Mouse (Mus musculus): ENCODE measurements around the gene Gm10282.

The Gm10282 gene

DNA sequence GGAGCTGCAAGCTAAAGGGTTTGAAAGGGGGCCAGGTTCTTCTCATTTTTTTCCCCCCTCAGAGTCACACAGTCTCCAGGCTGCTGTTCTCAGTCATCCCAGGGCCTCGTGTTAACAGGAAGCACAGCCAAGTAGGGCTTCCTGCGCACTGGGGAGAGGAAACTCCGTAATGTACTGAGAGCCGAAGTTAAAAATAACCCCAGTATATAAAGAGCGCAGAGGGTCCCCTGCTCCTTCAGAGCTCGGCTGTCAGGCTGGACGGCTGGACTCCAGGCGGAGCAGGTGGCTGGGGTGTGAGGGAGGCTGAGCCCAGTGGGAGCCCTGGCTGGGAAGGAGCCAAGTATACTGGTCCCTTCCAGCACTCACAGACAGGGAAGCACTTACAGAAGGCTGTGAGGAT, 9.4 kb downstream of the Gm10282 start:
- DNase-seq = peak; percentile 90

DNA sequence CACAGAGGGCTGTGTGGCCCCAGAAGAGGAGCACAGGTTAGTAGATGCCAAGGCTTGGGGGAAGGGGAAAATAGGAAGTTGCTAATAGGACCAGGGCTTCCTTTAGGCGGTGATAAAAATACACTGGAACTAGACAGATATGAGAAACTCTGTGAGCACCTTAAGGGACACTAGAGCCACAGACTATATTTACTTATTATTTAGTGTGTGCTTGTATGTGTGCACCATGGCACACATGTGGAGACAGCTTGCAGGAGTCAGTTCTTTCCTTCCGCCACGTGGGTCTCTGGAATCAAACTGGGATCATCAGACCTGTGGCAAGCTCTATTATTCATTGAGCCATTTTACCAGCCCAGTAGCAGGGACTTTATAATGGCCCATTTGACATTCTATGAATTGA, 9.9 kb downstream of the Gm10282 start:
- no peak for DNase-seq

DNA sequence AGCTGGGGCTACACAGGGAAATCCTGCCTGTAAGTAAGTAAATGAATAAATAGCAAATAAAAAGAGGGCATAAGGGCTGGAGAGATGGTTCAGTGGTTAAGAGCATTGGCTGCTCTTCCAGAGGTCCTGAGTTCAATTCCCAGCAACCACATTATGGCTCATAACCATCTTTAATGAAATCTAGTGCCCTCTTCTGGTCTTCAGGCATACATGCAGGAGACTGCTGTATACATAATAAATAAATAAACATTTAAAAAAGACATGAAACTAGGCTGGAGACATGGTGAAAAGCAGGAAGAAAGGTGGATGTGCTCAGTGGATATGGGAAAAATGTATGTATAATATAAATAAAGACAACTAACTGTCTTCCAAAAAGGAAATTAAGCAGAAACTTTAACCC, 11.8 kb downstream of the Gm10282 start:
- DNase-seq = no peak

DNA sequence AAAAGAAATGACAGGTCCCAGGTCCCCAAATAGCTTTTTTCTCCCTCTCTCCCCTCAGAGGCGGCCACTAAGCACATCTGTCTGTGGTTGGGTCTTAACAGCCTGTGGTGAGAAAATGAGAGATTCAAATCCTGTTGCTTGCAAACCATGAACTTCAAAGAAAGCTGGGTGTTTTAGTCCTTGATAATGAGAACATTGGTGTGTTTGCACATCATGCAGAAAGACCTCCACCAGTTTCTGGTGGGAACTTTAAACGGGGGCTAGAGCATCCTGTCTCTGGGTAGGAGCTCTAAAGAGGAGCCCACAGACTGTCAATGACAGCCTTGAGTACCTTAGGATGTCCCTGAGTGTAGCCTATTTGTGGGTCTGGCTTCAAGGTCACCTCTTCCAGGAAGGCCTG, 14.0 kb downstream of the Gm10282 start:
- no peak for DNase-seq

DNA sequence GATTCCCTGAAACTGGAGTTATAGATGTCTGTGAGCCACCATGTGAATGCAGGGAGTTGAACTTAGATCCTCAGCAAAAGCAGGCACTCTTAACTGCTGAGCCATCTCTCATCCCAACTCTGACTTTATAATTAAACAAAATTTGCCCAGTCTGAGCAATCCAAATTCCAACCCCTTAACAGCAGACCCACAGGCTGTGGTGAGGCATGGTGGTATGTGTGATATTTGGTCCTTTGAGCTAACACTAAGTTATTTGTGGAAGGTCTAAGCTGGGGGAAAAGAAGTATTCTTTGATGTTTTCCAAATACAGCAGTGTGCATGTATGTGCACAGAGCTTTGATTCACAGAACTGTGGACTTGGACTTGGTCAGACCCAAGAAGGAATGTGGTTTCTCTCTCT, 16.0 kb downstream of the Gm10282 start:
- no peak for DNase-seq

DNA sequence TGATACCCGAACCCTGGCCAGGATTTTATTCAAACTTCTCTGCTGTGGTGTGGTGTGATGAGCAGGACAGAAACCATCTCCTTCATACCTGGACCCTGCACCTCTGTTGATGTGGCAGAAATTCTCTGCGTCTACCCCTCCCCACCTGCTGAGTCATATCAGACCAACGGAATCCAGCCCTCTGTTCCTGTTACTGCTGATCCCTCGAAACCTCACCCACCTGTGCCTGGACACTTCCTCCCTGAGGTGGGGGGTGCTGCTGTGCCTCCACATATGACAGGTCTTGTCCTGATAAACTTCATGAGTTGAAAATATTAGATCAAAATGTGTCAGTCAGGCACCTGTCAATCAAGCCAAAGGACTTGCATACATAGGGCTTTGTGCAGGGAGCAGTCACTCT, 19.8 kb downstream of the Gm10282 start:
- DNase-seq = no peak

DNA sequence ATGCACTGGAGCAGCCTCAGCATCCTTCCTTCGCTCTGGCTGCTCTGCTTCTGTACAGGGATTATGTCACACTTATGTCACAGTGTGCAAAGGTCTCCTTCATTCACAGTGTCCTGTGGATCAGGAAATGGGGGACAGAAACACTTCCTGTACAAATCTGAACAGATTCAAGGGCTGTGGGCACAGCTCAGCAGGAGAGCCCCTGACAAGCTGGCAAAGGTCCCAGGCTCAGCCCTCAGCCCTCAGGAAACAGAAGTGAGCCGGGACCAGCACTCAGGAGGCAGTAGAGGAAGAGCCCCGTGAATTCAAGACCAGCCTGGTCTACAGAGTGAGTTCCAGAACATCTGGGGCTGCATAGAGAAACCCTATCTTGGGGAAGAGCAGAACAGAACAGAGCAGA, 23.4 kb downstream of the Gm10282 start:
- peak; percentile 83 for DNase-seq

DNA sequence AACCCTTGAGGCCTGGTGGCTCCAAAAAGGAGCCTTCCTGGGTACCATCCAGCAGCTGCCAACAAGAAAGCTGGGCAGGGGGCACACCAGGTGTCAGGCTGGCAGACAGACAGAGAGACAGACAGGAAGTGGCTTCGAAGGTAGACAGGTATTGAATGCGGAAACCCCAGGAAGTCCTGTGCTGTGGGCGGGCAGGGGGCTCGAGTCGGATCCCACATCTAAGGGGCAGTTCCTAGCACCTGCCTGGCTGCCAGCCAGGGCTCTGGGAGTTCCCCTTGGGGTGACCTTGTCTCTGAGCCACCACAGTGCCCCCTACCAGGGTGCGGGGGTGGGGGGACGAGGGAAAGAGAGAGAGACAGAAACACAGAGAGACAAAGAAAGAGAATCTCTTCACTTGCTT, 25.9 kb downstream of the Gm10282 start:
- DNase-seq = no peak

DNA sequence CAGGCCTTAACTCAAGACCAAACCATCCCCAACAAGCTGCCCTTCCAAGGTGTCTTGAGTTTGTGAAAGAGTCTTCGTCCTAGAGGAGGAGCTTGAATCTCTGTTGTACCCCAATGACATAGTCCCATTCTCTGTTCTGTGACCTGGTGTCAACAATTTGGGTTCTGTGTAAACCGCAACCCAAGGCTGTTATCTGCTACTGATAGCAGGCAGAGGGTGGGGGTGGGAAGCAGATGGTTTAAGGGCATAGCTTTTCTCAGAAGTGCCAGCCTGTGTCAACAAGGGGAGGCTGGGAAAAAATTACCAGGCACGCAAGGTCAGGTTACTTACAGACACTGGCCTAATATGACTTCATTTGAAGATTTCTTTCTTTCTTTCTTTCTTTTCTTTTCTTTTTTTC, 27.8 kb downstream of the Gm10282 start:
- DNase-seq = no peak

DNA sequence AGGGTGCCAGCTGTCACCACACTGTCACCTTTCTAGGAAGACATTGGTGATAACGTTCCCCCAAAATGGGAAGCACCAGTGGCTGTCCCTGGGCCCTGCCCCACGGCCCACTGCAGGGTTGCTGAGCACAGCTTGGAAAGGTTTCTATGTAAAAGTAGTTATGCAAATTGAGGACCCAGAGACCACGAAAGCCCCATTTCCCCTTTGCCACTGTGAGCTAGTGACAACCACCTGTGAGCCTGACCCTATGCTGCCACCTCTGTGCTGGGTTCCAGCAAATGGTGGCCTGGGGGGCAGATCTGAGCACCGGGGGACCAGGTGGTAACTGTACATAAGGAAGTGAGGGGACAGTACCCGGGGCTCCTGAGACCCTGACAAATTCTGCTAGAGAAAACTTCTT, 31.3 kb downstream of the Gm10282 start:
- no peak for DNase-seq

DNA sequence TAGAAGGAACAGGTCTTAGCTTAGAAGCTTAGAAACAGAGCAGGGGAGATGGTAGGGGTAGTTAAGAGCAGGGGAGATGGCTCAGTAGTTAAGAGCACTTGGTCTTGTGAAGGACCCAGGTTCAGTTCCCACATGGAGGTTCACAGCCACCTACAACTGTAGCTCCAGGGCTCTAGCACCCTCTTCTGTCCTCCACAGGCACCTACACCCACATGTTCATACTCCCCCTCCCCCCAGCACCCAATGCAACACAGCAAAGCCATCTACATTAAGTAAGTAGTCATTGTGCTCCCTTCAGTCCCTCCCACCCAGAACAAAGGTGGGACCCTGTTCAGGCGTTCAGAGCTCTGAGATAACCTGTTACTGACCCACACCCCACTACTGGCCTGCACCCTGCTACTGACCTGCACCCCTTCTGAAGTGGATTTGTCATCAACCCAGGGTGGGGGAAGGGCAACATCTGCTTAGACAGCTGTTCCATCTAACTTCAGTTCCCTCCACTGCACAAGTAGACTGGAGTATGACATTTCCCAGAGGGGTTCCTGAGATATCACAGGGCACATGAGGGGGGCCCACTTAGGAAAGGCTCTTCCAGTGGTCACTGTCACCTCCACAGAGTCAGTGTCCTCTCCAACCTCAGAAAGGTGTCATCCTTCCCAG, 31.8 kb downstream of the Gm10282 start:
- DNase-seq = no peak

DNA sequence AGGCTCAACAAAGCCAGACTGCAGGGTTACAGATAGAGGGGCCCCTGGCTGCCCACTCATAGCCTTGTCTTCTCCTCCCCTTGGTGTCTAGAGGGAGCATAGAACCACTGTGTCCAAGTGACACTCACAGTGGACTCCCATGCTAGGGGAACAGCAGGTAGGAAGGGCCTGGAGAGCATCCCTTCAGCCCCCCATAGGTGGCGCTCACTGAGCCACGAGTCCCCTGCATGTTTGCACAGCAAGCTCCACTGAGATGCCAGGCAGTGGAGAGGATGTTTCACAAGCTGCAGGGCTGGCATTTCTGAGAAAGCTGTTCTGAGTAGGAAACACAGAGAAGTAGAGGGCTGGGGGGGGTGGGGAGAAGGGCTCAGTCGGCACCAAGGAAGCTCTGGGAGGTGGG, 32.7 kb downstream of the Gm10282 start:
- DNase-seq = peak; percentile 82

DNA sequence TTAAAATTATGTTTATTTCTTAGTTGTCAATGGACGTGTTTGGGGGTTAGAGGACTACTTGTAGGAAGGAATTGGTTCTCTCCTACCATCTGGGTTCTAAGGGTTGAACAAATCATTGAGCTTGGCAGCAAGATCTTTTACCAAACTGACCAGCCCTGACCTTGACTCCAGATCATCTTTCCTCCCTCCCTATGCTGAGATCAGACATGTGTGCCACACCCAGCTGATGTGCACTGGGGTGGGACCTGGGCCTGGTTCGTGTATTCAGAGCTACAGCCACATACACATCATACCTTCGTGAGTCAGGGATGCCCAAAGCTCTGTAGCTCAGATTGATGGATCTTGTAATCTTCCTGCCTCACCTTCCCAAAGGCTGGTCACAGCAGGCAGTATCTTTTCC, 33.4 kb downstream of the Gm10282 start:
- DNase-seq = no peak

DNA sequence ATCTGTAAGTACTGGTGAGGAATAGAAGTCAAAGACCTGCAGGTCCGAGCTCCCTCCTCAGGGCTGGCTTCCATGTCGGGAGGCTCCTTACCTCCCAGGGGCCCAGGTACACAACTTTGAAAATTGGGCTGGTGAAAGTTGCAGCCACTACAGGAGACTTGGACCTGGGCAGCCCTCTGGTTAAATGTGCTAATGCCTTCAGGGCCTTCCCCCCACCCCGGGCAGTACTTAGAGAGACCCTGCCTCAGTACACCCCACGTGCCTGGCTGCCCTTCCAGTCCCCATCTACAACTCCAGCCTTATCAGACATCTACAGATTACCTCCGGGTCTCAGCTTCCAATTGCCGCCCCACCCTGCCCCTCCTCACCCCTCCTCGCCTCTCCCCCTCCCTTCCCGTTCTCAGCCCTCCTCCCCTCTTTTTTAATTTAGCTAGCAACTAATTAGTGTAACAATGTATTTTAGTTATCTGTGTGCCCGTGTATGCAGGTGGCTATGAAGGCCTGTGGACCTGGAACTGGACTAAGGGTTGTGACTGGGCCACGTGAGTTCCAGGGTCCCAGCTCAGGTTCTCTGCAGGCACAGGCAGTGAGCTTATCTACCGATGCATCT, 33.9 kb downstream of the Gm10282 start:
- DNase-seq = no peak

DNA sequence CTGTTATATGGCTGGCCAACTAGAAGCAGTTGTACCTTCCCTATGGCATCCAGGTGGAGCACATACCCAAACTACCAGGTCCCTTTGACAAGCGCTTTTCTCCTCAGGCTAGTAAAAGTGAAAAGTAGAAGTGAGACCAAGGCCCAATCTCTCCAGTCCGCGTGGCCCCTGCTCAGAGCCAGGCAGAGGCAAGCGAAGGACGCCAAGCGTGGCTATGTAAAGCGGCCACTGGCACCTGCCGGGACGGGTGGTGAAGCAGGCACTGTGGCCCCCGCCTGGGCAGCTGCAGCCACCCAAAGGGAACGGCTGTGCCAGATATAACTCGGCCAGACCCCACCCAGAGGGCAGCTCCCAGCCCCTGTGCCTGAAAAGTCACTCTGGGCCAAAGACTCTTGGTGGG, 34.5 kb downstream of the Gm10282 start:
- no peak for DNase-seq

DNA sequence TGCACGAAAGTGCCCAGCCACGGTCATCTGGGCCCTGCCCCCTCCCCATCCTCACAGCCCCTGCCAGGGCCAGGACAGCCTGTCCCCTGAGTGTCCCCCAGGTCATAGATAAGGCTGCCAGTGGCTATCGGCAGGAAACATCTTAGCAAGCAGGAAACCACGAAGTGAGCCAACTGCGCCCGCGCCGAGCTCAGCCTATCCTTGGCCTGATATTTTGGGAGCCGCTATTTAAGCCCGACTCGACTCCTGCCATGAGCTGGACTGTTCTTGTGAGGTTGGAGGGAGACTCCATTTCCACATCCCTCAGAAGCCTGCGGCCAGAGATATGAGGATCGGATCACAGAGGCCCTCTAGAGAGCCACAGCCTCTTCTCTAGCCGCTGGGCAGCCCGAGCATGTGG, 36.7 kb downstream of the Gm10282 start:
- DNase-seq = peak; percentile 84

DNA sequence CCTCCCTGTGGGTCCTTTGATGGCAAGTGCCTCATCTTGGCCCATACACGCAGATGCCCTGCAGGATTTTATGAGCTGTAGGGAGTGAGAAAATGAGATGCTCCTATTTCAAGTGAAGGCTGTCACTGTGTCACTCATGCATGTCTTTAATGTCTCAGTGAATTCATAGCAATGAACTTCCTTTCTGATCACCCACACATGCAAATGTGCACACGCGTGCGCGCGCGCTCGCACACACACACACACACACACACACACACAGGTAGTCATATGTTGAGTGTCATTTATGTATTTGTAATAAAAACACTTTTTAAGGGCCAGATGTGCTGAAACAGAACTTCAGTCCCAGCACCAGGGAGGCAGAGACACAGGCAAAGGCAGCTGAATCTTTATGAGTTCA, 38.0 kb downstream of the Gm10282 start:
- no peak for DNase-seq

DNA sequence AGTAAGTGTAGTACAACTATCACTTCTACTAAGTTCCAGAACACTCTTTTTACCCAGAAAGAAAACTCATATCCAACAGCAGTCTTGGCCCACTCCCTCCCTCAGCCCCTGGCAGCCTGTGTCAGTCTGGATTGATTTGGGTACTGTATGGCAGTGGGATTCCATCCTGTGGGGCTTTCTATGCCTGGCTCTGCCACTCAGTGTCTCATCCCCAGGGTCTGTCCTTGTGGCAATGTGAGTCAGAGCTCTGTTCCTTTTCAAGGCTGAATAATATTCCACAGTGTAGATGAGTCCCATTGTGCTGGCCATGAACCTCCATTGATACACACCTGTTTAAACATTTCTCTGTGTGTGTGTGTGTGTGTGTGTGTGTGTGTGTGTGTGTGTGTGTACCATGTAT, 38.4 kb downstream of the Gm10282 start:
- no peak for DNase-seq

DNA sequence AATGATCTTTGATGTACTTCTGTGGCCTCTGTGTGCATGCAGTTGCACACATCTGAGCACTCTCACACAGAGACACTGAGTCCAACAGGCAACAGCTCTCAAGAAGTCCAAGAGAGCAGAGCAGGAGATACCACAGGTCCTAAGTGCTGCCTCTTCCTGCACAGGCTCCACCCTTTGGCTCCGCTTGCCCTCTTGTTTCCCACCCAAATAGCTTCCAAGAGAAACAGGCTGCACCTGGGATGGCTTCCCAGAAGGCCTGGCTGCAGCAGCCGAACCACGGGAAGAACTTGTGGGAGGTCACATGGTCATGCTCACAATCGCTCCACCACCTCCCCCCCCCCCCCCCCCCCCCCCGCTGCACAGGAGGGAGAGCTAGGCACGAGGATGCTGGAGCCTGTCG, 39.7 kb downstream of the Gm10282 start:
- DNase-seq = peak; percentile 60

DNA sequence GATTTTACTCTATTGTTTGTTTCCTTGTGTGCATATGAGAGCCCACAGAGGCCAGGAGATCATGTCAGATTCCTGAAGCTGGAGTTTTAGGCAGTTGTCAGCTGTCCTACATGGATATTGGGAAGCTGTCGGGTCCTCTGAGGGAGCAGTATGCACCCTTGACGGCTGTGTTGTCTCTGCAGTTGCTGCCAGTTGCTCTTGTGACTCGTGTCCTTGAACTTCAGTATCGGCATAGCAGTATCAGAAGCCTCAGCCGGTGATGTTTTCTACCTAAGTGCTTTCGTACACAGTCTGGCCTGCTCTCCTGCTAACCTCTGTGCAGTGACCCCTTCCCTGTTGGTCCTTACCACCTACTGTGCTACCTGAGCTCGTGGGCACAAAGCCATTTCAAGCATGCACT, 41.6 kb downstream of the Gm10282 start:
- no peak for DNase-seq

DNA sequence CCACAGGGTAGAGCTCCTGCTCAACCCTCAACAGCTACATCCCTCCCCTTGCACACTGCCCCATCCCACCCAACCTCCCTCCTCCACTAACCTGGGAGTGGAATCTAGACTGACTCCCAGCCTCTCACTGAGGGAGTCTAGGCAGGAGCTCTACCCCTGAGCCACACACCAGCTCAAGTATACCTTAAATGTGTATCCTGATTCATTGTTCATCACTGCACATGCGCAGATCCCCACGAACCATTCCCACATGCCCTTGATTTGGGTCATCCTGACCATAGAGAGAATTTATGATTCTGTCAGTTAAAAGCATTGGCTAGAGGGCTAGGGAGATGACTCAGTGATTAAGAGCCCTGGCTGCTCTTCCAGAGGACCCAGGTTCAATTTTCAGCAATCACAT, 42.3 kb downstream of the Gm10282 start:
- DNase-seq = no peak

DNA sequence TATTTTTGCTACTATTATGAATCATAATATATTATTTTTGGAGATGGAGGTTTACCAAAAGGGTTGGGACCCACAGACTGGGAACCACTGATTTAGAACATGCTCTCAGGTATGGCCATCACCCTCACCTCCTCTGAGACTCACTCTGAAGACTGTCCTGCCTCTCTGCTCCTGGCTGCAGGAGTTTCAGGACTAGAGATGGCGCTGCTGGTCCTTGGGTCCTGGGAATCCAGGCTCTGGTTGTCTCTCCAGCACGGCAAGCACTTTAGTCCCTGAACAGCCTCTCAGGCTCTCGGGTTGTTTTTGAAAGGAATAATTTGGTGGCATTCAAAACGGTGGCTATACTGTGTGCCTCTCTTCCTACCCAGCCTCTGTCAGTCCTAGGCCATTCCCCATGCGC, 43.2 kb downstream of the Gm10282 start:
- DNase-seq = peak; percentile 61

DNA sequence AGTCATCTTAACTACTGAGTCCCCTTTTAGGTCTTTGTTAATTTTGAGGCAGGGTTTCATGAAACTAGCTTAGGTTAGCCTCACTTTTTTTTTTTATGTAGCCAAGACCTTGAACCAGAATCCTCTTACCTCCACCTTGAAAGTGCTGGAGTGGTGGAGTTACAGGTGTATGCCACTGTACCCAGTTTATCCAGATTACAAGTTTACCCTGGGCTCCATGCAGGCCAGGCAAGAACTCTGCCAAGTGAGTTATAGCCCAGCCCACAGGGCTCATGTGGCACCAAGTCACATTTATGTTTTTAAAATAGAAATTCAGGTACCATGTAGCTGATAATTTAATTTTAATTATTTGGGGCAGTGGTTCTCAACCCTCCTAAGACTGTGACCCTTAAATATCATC, 43.6 kb downstream of the Gm10282 start:
- DNase-seq = no peak

DNA sequence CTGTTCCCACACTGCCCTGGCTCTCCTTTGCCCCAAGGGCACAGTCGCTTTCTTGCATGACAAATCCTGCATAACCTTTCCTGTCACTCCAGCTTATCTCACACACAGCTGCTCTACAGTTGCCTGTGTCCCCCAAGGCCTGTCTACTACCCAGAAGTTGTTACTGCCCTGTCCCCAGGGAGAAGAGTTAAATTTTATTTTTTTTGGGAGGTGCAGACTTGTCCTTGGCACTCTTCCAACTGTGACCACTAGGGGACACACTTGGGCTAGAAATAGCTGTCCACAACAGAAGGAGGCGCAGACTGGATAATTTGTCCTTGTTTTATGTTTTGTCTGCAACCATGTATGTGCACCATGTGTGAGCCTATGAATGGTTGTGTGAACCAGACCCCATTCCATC, 44.0 kb downstream of the Gm10282 start:
- peak; percentile 75 for DNase-seq

DNA sequence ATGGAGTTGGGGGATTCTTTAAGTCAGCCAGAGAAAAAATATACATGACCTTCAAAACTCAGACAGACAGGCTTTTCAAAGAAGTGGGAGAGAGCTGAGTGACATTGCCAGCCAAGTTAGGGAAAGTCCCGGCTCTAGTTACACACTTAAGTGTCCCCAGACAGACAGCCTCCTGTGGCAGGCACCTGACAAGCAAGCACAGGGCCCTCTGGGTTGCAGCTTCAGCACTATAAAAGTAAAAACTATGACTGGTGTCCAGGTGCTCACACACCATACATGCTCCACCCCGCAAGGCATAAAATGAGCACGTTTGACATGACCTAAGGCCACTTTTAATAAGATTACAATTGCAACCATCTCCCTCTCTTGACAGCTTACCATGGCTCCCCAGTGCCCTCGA, 44.5 kb downstream of the Gm10282 start:
- DNase-seq = no peak

All from kidney, postnatal 10 days (tissue).